Mouse (Mus musculus): Measurements from ENCODE around the gene Nubp1. TPM values are rescaled to one million over a fixed set of nuclear protein-coding genes. Genes with fewer than 3 reads are reported as not detected.

Nubp1 gene
- total and polyA plus RNA-seq, 3 experiments: 152 to 169 (median 162) TPM

- TF ChIP-seq RCOR1 (conservative IDR thresholded peaks at IDR 0.05; ENCODE audit: low read depth, low read length): no peak; the same call in 1 of the 2 replicates
- TF ChIP-seq PAX5 (IDR thresholded peaks at IDR 0.05; ENCODE audit: low read length): no peak
Observed at GRCm38 (mm10) chr16:10411764-10412746, at the start of gene Nubp1 (continued).

- no peaks in the 10 kb centered on the region for H3K27me3 ChIP-seq (replicated peaks)
- in situ Hi-C loops (cut with MboI; ENCODE audit: low pct_ligation_motif_present, low pct_unique_long_range_greater_than_20kb, low sequenced_read_pairs): no loop called here
Observed at GRCm38 (mm10) chr16:10363061-10363460, 48.7 kb upstream of the Nubp1 start.

DNA sequence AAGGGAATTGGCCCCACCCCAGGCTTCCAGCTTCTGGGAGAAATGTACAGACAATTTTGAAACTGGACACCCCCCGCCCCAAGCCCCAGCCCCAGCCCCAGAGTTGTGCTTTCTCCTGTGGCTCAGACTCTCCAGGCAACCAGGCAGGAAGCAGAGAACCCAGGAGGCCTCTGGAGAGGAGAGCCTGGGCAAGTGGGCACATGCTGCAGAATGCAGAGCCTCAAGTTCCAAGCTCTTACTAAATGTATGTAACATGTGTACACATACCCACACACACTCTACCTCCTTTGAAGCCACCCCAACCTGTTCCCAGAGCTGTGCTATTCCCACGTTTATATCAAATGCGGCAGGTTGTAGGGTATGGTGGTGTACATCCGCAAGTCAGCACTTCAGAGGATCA is 46.0 kb upstream of the Nubp1 start:
- in situ Hi-C loops (cut with MboI; ENCODE audit: low pct_ligation_motif_present, low pct_unique_long_range_greater_than_20kb, low sequenced_read_pairs): no loop called here
- dilution Hi-C loops (cut with MboI; ENCODE audit: extremely low pct_ligation_motif_present, extremely low pct_unique_long_range_greater_than_20kb, low sequenced_read_pairs): no loop called here
- H3K79me2 ChIP-seq (replicated peaks; ENCODE audit: control insufficient read depth, extremely low read depth, insufficient read depth, poor library complexity, severe bottlenecking): no peaks in the 10 kb centered on the region
- DNase-seq (ENCODE audit: extremely low read depth): no peak
- H3K36me3 ChIP-seq (replicated peaks in 1 of 2; ENCODE audit: control insufficient read depth in 1 of 2, insufficient read depth in 1 of 2, low read length in 1 of 2): no peaks in the 10 kb centered on the region
- no peak overlapping the region for H3K4me3 ChIP-seq (replicated peaks in 1 of 3; ENCODE audit: low read depth in 2 of 3, low read length in 2 of 3, poor library complexity in 1 of 3)
- H3K27ac ChIP-seq (ENCODE audit: insufficient read depth, low read depth): no peak overlapping the region
- no peaks in the 10 kb centered on the region for H3K9me3 ChIP-seq (replicated peaks; ENCODE audit: low read length)
- H3K4me1 ChIP-seq (ENCODE audit: control insufficient read depth in 1 of 2, insufficient read depth in 2 of 2): peaks cover 0 to 8% of the 10 kb centered on the region in 2 experiments; a peak in 3 of 4 replicates
- no peak for TF ChIP-seq POLR2A (IDR thresholded peaks at IDR 0.05; ENCODE audit: low read depth, low read length)
- no peak for TF ChIP-seq CTCF (conservative IDR thresholded peaks at IDR 0.05 in 1 of 2, IDR thresholded peaks at IDR 0.05 in 1 of 2; ENCODE audit: low read depth in 2 of 2, low read length in 2 of 2)
- TF ChIP-seq USF1 (IDR thresholded peaks at IDR 0.05; ENCODE audit: low read depth, low read length): no peak
- no peak for TF ChIP-seq ELF1 (IDR thresholded peaks at IDR 0.05; ENCODE audit: low read depth, low read length)
- no peak for TF ChIP-seq MXI1 (IDR thresholded peaks at IDR 0.05; ENCODE audit: low read depth, low read length)
- no peak for TF ChIP-seq USF2 (conservative IDR thresholded peaks at IDR 0.05; ENCODE audit: low read depth, low read length)
- no peak for TF ChIP-seq SMC3 (IDR thresholded peaks at IDR 0.05; ENCODE audit: low read depth, low read length)
- no peak for TF ChIP-seq CHD2 (IDR thresholded peaks at IDR 0.05; ENCODE audit: low read length)
- TF ChIP-seq EP300 (IDR thresholded peaks at IDR 0.05; ENCODE audit: low read length): no peak
- TF ChIP-seq NELFE (IDR thresholded peaks at IDR 0.05; ENCODE audit: low read depth, low read length): no peak
- H3K4me2 ChIP-seq (ENCODE audit: insufficient read depth, low read depth, poor library complexity, severe bottlenecking): no peak overlapping the region
- no peaks in the 10 kb centered on the region for H3K27me3 ChIP-seq (replicated peaks)
- H3K9ac ChIP-seq (ENCODE audit: insufficient read depth, low read depth): no peak overlapping the region

More at GRCm38 (mm10) chr16:10363061-10363460, 48.7 kb upstream of the Nubp1 start:
- no peak overlapping the region for H3K27ac ChIP-seq (ENCODE audit: insufficient read depth, low read depth)
- H3K4me3 ChIP-seq (replicated peaks in 1 of 3; ENCODE audit: low read depth in 2 of 3, low read length in 2 of 3, poor library complexity in 1 of 3): no peak overlapping the region
- no peak overlapping the region for H3K4me2 ChIP-seq (ENCODE audit: insufficient read depth, low read depth, poor library complexity, severe bottlenecking)
- no peak overlapping the region for H3K9ac ChIP-seq (ENCODE audit: insufficient read depth, low read depth)
- H3K79me2 ChIP-seq (replicated peaks; ENCODE audit: control insufficient read depth, extremely low read depth, insufficient read depth, poor library complexity, severe bottlenecking): no peaks in the 10 kb centered on the region
- peaks cover 0 to 12% of the 10 kb centered on the region in 2 experiments; a peak in 3 of 4 replicates for H3K4me1 ChIP-seq (ENCODE audit: control insufficient read depth in 1 of 2, insufficient read depth in 2 of 2)
- H3K36me3 ChIP-seq (replicated peaks in 1 of 2; ENCODE audit: control insufficient read depth in 1 of 2, insufficient read depth in 1 of 2, low read length in 1 of 2): no peaks in the 10 kb centered on the region
- no peaks in the 10 kb centered on the region for H3K9me3 ChIP-seq (replicated peaks; ENCODE audit: low read length)
- dilution Hi-C loops (cut with MboI; ENCODE audit: extremely low pct_ligation_motif_present, extremely low pct_unique_long_range_greater_than_20kb, low sequenced_read_pairs): no loop called here
- DNase-seq (ENCODE audit: extremely low read depth): no peak
- TF ChIP-seq POLR2AphosphoS2 (IDR thresholded peaks at IDR 0.05; ENCODE audit: low read depth, low read length): no peak
- no peak for TF ChIP-seq UBTF (IDR thresholded peaks at IDR 0.05; ENCODE audit: low read depth, low read length)
- no peak for TF ChIP-seq TCF12 (IDR thresholded peaks at IDR 0.05; ENCODE audit: low read depth, low read length)
- no peak for TF ChIP-seq JUND (conservative IDR thresholded peaks at IDR 0.05; ENCODE audit: low read depth, low read length)
- no peak for TF ChIP-seq CHD1 (IDR thresholded peaks at IDR 0.05; ENCODE audit: low read depth, low read length)
- TF ChIP-seq TBP (conservative IDR thresholded peaks at IDR 0.05; ENCODE audit: low read depth, low read length): no peak
- TF ChIP-seq POLR2A (IDR thresholded peaks at IDR 0.05; ENCODE audit: low read depth, low read length): no peak
- no peak for TF ChIP-seq HCFC1 (IDR thresholded peaks at IDR 0.05; ENCODE audit: low read depth, low read length)
- no peak for TF ChIP-seq USF1 (IDR thresholded peaks at IDR 0.05; ENCODE audit: low read depth, low read length)
- no peak for TF ChIP-seq ZKSCAN1 (IDR thresholded peaks at IDR 0.05; ENCODE audit: borderline replicate concordance, low read depth, low read length)
- no peak for TF ChIP-seq PAX5 (IDR thresholded peaks at IDR 0.05; ENCODE audit: low read length)
- TF ChIP-seq ZMIZ1 (IDR thresholded peaks at IDR 0.05; ENCODE audit: low read depth, low read length): no peak
- TF ChIP-seq RCOR1 (conservative IDR thresholded peaks at IDR 0.05; ENCODE audit: low read depth, low read length): no peak
- TF ChIP-seq CHD2 (IDR thresholded peaks at IDR 0.05; ENCODE audit: low read length): no peak
- TF ChIP-seq GABPA (IDR thresholded peaks at IDR 0.05; ENCODE audit: insufficient replicate concordance, low read depth, low read length): no peak
- TF ChIP-seq IRF4 (IDR thresholded peaks at IDR 0.05; ENCODE audit: low read depth, low read length): no peak
- TF ChIP-seq MEF2A (IDR thresholded peaks at IDR 0.05; ENCODE audit: borderline replicate concordance, low read depth, low read length): no peak
- no peak for TF ChIP-seq E2F4 (IDR thresholded peaks at IDR 0.05; ENCODE audit: insufficient replicate concordance, low read depth, low read length)
- TF ChIP-seq RAD21 (IDR thresholded peaks at IDR 0.05; ENCODE audit: low read depth, low read length): no peak
